In the genomic region with DNA sequence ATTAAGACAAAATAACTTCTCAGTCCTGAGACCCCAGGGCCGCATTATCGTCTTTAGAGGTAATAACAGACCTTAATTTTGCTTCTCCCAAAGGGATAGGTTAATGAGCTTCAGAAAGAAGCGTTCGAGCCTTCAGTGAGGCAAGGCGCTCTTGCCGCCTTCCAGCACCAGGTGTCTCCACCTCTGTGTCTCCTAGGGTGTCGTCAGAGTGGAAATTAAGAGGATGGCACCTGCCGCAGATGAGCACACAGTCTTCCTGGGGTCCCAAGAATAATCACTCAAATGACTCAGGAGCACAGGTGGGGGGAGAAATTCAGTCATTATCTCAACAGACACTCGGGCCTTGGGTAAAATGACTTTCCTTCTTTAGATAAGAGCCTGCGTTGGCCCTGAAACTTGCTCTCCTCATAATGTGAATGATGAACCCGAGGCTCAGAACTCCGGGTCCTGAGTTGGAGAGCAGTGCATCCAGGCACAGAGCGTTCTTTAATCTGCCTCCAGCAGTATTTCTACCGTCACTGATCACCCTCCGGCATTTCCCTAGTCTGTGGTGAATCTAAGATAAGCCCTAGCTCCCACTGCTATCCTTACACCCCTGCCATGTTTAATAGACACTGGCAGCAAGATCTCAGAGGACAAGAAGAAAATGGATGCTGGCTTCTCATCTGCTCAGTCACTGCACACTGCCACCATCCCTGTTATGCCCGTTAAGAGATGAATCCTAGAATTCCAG, we compare ENCODE assay signal across 24 mouse cellular contexts. TPM values are rescaled to one million over a fixed set of nuclear protein-coding genes. Genes with fewer than 3 reads are reported as not detected.
DNase-seq lines count a peak whose midpoint lies in the region; ATAC-seq and TF ChIP-seq lines count a peak whose summit lies in the region.
"Had no signal": no experiment of that assay in that cellular context is flagged by ENCODE, and none has a peak within 500 bp of the region (broad histone marks: within the 10 kb centered on the region; RNA-seq: fewer than 3 reads in every experiment).

No protein-coding gene starts in this region.

- no peak overlapping the region for H3K27ac ChIP-seq in heart, adult 2 months
- H3K27ac ChIP-seq in liver, embryonic 11.5 days (ENCODE audit: low read depth, low read length) = no peak overlapping the region
- peak overlapping the region; percentile 62 for H3K27ac ChIP-seq in liver, embryonic 12.5 days
- no peak overlapping the region for H3K27ac ChIP-seq in olfactory bulb, adult 2 months (ENCODE audit: insufficient read depth, low read depth, low read length)
- H3K27ac ChIP-seq: embryonic facial prominence, embryonic 15.5 days; midbrain, embryonic 13.5 days had no signal

- peak; percentile 41; the same call in 1 of the 2 replicates for ATAC-seq in liver, embryonic 11.5 days (replicated peaks; ENCODE audit: low FRiP score)
- ATAC-seq in liver, embryonic 12.5 days = peak; percentile 55
- ATAC-seq: midbrain, embryonic 13.5 days had no signal

- H3K36me3 ChIP-seq in heart, adult 2 months (ENCODE audit: control insufficient read depth, insufficient read depth, low read length) = no peaks in the 10 kb centered on the region
- H3K36me3 ChIP-seq in liver, embryonic 11.5 days (ENCODE audit: control insufficient read depth, insufficient read depth, low read length) = peaks cover 28% of the 10 kb centered on the region
- H3K36me3 ChIP-seq in liver, embryonic 12.5 days = peaks cover 85% of the 10 kb centered on the region

- H3K9ac ChIP-seq in heart, adult 2 months (ENCODE audit: low read depth, low read length) = no peak overlapping the region
- H3K9ac ChIP-seq in liver, embryonic 11.5 days (ENCODE audit: low read depth, low read length) = no peak overlapping the region
- peak overlapping the region; percentile 20; the same call in 1 of the 2 replicates for H3K9ac ChIP-seq in liver, embryonic 12.5 days
- H3K9ac ChIP-seq: embryonic facial prominence, embryonic 15.5 days; heart, embryonic 12.5 days; midbrain, embryonic 13.5 days had no signal

- H3K79me2 ChIP-seq in heart, adult 2 months (replicated peaks; ENCODE audit: control insufficient read depth, insufficient read depth, low read length) = no peaks in the 10 kb centered on the region

- no peak for TF ChIP-seq POLR2A in heart, adult 2 months (IDR thresholded peaks at IDR 0.05; ENCODE audit: insufficient read depth, low read depth, low read length)
- TF ChIP-seq POLR2A in olfactory bulb, adult 2 months (IDR thresholded peaks at IDR 0.05; ENCODE audit: insufficient read depth, low read depth, low read length) = no peak

- H3K9me3 ChIP-seq in liver, embryonic 11.5 days (ENCODE audit: control insufficient read depth, low read length) = no peaks in the 10 kb centered on the region
- peaks cover 3% of the 10 kb centered on the region; the same call in 1 of the 2 replicates for H3K9me3 ChIP-seq in liver, embryonic 12.5 days (replicated peaks)
- H3K9me3 ChIP-seq: embryonic facial prominence, embryonic 15.5 days; midbrain, embryonic 13.5 days had no signal

- 83% methylated on average over 16 of the region's 16 CpGs for WGBS in heart, adult 2 months
- 78% methylated on average over 16 of the region's 16 CpGs for WGBS in liver, embryonic 11.5 days
- 64% methylated on average over 16 of the region's 16 CpGs for WGBS in liver, embryonic 12.5 days (ENCODE audit: insufficient replicate concordance)
- WGBS in olfactory bulb, adult 2 months = 89% methylated on average over 16 of the region's 16 CpGs

- peak; percentile 19; the same call in 1 of the 2 replicates for TF ChIP-seq CTCF in heart, adult 2 months (IDR thresholded peaks at IDR 0.05)
- 0 out of 2 replicates have a peak, but pooled peaks have one; percentile 14 for TF ChIP-seq CTCF in olfactory bulb, adult 2 months (IDR thresholded peaks at IDR 0.05; ENCODE audit: insufficient read depth, low read depth, low read length)

- H3K4me3 ChIP-seq in heart, adult 2 months = no peak overlapping the region
- no peak overlapping the region for H3K4me3 ChIP-seq in liver, embryonic 11.5 days (ENCODE audit: low read depth, low read length)
- no peak overlapping the region for H3K4me3 ChIP-seq in liver, embryonic 12.5 days
- no peak overlapping the region for H3K4me3 ChIP-seq in olfactory bulb, adult 2 months (ENCODE audit: insufficient read depth, low read depth, low read length)
- H3K4me3 ChIP-seq: embryonic facial prominence, embryonic 15.5 days; heart, embryonic 12.5 days; midbrain, embryonic 13.5 days had no signal

- H3K4me1 ChIP-seq in heart, adult 2 months (ENCODE audit: control insufficient read depth, insufficient read depth, low read length) = no peaks in the 10 kb centered on the region
- H3K4me1 ChIP-seq in liver, embryonic 11.5 days (replicated peaks; ENCODE audit: control insufficient read depth, insufficient read depth, low read length) = no peaks in the 10 kb centered on the region
- H3K4me1 ChIP-seq in liver, embryonic 12.5 days = peaks cover 16% of the 10 kb centered on the region
- H3K4me1 ChIP-seq in olfactory bulb, adult 2 months (ENCODE audit: control insufficient read depth, insufficient read depth, low read length) = no peaks in the 10 kb centered on the region
- H3K4me1 ChIP-seq: embryonic facial prominence, embryonic 15.5 days; midbrain, embryonic 13.5 days had no signal

- no peak for DNase-seq in heart, adult 2 months
- DNase-seq in heart, postnatal 10 days = no peak
- no peak for DNase-seq in liver, embryonic 11.5 days (ENCODE audit: low spot score)
- DNase-seq in liver = no peak
- no peak for DNase-seq in left cerebral cortex, postnatal 25 days (ENCODE audit: low spot score in 2 of 2)
- DNase-seq in testis, postnatal 10 days (ENCODE audit: low spot score) = no peak
- DNase-seq: adrenal gland, adult 8-10 months; B cell, adult 2 months; cerebellum, postnatal 14 days; kidney, adult 8-10 months; kidney, postnatal 25 days; right cerebral cortex, postnatal 25 days; thymus, postnatal 14 days had no signal

- intact Hi-C loops in heart, adult 2 months (cut with DNase I) = no loop called here
- intact Hi-C loops in heart, postnatal 10 days (cut with DNase I) = no loop called here
- intact Hi-C loops in left cerebral cortex, postnatal 25 days (cut with DNase I) = no loop called here

- no peaks in the 10 kb centered on the region for H3K27me3 ChIP-seq in heart, adult 2 months (ENCODE audit: control insufficient read depth, insufficient read depth, low read length)
- no peaks in the 10 kb centered on the region for H3K27me3 ChIP-seq in liver, embryonic 11.5 days (replicated peaks; ENCODE audit: control insufficient read depth, insufficient read depth, low read length)
- H3K27me3 ChIP-seq in liver, embryonic 12.5 days (replicated peaks) = no peaks in the 10 kb centered on the region
- H3K27me3 ChIP-seq: embryonic facial prominence, embryonic 15.5 days; heart, embryonic 12.5 days; midbrain, embryonic 13.5 days had no signal

- no peak for TF ChIP-seq EP300 in heart, adult 2 months (IDR thresholded peaks at IDR 0.05; ENCODE audit: insufficient read depth, low read depth, low read length)

- no peak overlapping the region for H3K4me2 ChIP-seq in liver, embryonic 11.5 days
- peak overlapping the region; percentile 21; the same call in 1 of the 2 replicates for H3K4me2 ChIP-seq in liver, embryonic 12.5 days
- H3K4me2 ChIP-seq: embryonic facial prominence, embryonic 15.5 days; heart, embryonic 12.5 days; midbrain, embryonic 13.5 days had no signal

RNA-seq across cellular contexts. Expression of a gene that starts 8.9 kb away (rescaled TPM):
- 10 to 100 TPM; 25.8 to 30.7 TPM for total RNA-seq in heart, adult 2 months (2021)
- polyA plus RNA-seq in heart, adult 2 months (2012; rRNA removed) = 15.0 and 25.6 TPM in 2 replicates
- 10 to 100 TPM; 24.6 to 25.4 TPM for total RNA-seq in heart, postnatal 10 days (2021)
- polyA plus RNA-seq in liver, embryonic 11.5 days (2014; fragmentation: Nextera tagmentation; extraction: Ambion mirVana) = 65.0 and 70.5 TPM in 2 replicates
- 52.1 and 52.9 TPM in 2 replicates for polyA plus RNA-seq in liver, embryonic 12.5 days (2016; fragmentation: Nextera tagmentation; extraction: Ambion mirVana)
- polyA plus RNA-seq in olfactory bulb, adult 2 months (2012; ENCODE audit: insufficient read depth, insufficient read length, low replicate concordance, missing spikeins) = not detected in 2 replicates
- 10 to 100 TPM; 66.5 to 68.5 TPM for total RNA-seq in left cerebral cortex, postnatal 25 days (2021)

RNA-seq across cellular contexts. Expression of a gene that starts 9.1 kb away (rescaled TPM):
- total RNA-seq in heart, adult 2 months (2021) = 10 to 100 TPM; 14.5 to 14.9 TPM
- polyA plus RNA-seq in heart, adult 2 months (2012; rRNA removed) = 15.7 and 22.6 TPM in 2 replicates
- 10 to 100 TPM; 26.1 to 29.9 TPM for total RNA-seq in heart, postnatal 10 days (2021)
- polyA plus RNA-seq in liver, embryonic 11.5 days (2014; fragmentation: Nextera tagmentation; extraction: Ambion mirVana) = 151 and 170 TPM in 2 replicates
- 112 and 119 TPM in 2 replicates for polyA plus RNA-seq in liver, embryonic 12.5 days (2016; fragmentation: Nextera tagmentation; extraction: Ambion mirVana)
- not detected in 2 replicates for polyA plus RNA-seq in olfactory bulb, adult 2 months (2012; ENCODE audit: insufficient read depth, insufficient read length, low replicate concordance, missing spikeins)
- 10 to 100 TPM; 25.6 to 25.8 TPM for total RNA-seq in left cerebral cortex, postnatal 25 days (2021)

RNA-seq across cellular contexts. Expression of a gene that starts 42.4 kb away (rescaled TPM):
- total RNA-seq in heart, adult 2 months (2021) = not detected
- polyA plus RNA-seq in heart, adult 2 months (2012; rRNA removed) = 0.27 and 0.73 TPM in 2 replicates
- total RNA-seq in heart, postnatal 10 days (2021) = 1 to 10 TPM in 1 of 2 experiments, not detected in 1; 1.1 TPM
- polyA plus RNA-seq in liver, embryonic 11.5 days (2014; fragmentation: Nextera tagmentation; extraction: Ambion mirVana) = not detected in 2 replicates
- polyA plus RNA-seq in liver, embryonic 12.5 days (2016; fragmentation: Nextera tagmentation; extraction: Ambion mirVana) = not detected in 2 replicates
- polyA plus RNA-seq in olfactory bulb, adult 2 months (2012; ENCODE audit: insufficient read depth, insufficient read length, low replicate concordance, missing spikeins) = not detected in 2 replicates
- 1 to 10 TPM in 1 of 2 experiments, under 1 TPM in 1; 0.80 to 1.7 TPM for total RNA-seq in left cerebral cortex, postnatal 25 days (2021)
- total RNA-seq: granulocyte monocyte progenitor cell, adult 5-6 weeks; layer of hippocampus, postnatal 10 days; left cerebral cortex, postnatal 14 days had no signal
- polyA plus RNA-seq: lung, embryonic 16.5 days; spleen, adult 2 months; stomach, embryonic 14.5 days had no signal

RNA-seq across cellular contexts. Expression of a gene that starts 42.5 kb away (rescaled TPM):
- 1,000 to 10,000 TPM; 5,566 to 6,234 TPM for total RNA-seq in heart, adult 2 months (2021)
- polyA plus RNA-seq in heart, adult 2 months (2012; rRNA removed) = 6,657 and 8,958 TPM in 2 replicates
- total RNA-seq in heart, postnatal 10 days (2021) = 1,000 to 10,000 TPM; 7,205 to 8,003 TPM
- 5.0 and 6.4 TPM in 2 replicates for polyA plus RNA-seq in liver, embryonic 11.5 days (2014; fragmentation: Nextera tagmentation; extraction: Ambion mirVana)
- polyA plus RNA-seq in liver, embryonic 12.5 days (2016; fragmentation: Nextera tagmentation; extraction: Ambion mirVana) = 1.3 and 1.5 TPM in 2 replicates
- not detected in 2 replicates for polyA plus RNA-seq in olfactory bulb, adult 2 months (2012; ENCODE audit: insufficient read depth, insufficient read length, low replicate concordance, missing spikeins)
- total RNA-seq in left cerebral cortex, postnatal 25 days (2021) = 100 to 1,000 TPM; 150 to 175 TPM
- total RNA-seq: granulocyte monocyte progenitor cell, adult 5-6 weeks had no signal

Comparison
In these comparisons a context has a peak if more than half of its experiments do, and no peak if none do; other contexts are left out.
1. RNA of a gene that starts 8.9 kb away (polyA plus RNA-seq): 65.0 to 70.5 TPM in liver, embryonic 11.5 days, 52.1 to 52.9 TPM in liver, embryonic 12.5 days and 15.0 to 25.6 TPM in heart, adult 2 months; not detected in olfactory bulb, adult 2 months; every median in the first group is over 10 times any median in the second.